Mouse (Mus musculus) urinary bladder, postnatal 25 days (tissue): ENCODE data around the gene Rab8b.
"Not testable (repeated sequence)": the region's sequence is repeated elsewhere in the genome, so short reads cannot be mapped to it uniquely, and the experiment has no call there.

ENCODE experiments used
- DNase-seq: peaks from one replicate; pipeline ENCODE4 v3.0.0; 2022; ENCODE audit warnings: low spot score

Gene Rab8b

DNA sequence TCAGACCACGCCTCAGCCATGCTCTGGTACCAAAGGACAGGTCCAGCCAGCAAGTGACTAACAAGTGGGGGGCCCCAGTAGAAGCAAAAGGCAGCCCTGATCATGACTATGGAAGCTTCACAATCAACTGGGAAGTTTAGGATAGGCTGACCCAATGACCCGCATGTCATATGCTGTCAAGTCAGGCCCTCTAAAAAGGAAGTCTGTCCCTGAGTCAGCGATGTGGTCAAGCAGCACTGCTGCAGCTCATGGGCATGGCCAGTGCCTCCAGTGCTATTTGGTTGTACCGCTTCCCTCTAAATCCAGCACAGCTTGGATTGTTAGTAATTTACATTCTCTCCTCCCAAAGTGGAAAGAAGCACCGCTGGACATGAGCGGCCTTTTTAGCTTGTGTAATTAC is 32.7 kb downstream of the Rab8b start:
- DNase-seq = no peak

DNA sequence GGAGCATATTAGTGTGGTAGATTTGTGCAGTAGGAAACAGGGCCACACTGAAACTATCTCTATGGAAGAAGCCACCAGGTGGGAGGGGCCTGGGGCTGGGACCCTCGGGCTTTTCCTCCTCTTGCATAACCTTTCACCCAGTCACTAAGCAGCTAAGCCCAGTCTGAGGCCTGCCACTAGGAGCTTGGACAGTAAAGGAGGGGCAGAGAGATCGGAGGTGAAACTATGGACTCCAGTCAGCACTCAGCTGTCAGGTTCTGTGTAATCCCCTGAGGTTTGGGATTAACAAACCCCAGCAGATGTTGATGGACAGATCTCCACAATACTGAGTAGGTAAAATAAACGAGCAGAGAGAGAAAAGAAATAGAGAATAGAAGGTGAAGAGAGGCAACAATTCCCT is 33.1 kb downstream of the Rab8b start:
- no peak for DNase-seq

DNA sequence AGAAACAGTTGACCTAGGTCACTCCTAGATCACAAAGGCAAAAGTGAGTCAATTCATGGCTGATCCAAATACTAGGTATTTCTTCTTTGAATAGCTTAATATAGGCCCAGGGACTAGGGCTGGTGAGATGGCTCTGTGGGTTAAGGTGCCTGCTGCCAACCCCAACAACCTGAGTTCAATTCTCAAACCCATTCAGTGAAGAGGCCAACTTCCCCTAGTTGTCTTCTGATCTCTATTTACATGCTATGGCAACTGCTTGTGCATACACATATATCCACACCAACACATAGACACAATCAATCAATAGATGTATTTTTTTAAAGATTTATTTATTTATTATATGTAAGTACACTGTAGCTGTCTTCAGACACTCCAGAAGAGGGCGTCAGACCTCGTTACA is 34.9 kb downstream of the Rab8b start:
- DNase-seq = no peak

DNA sequence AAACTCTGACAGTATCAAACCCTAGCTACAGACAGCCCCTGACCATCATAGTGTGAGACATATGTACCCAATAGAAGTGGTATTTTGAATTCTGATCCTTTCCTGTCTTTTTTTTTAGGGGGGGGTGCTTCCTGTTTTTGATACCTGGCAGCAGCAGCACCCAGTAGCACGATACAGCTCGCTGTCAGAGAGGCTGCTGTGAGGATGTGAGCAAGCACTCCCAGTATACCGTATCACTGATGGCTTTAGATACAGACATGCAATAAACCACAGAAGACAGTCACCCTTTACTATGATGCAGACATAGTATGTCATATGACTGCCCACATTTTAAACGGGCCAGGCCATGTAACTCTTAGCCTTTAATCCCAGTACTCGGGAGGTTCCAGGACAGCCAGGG is 36.0 kb downstream of the Rab8b start:
- no peak for DNase-seq

DNA sequence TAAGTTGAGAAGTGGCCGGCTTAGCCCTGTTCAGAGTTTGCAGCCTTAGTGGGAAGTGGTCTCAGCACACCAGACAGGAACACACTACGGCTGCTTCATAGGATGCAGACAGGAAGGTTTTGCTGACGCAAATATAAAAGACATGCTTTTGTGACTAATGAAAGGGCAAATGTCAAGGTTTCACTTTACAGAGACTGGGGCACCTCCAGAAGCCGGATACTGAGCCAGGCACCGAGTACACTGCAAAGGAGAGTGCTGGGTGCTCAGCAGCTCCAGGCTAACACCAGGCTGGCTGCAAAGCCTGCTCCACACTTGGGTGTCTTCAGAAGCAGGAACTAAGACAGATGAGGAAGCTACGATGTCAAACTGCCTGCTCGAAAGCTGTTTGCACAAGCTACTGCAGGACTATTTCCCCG is 37.1 kb downstream of the Rab8b start:
- no peak for DNase-seq

DNA sequence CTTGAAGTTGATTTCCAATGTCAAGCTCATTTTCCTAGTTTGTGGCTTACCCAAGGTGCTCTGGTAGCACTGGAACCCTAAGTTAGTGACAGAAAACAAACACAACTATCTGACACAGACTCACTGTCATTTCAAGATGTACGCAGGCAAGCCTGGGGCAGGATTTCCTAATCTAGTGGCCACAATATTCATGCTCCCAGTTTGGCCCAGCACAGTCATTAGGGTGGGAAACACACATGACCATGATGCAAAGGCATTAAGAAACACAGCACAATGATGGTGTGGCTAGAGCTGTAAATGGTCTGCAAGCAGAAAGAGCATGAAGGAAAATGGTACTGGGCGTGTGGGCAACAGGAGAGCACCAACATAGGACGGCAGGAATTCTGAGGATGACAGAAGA is 37.6 kb downstream of the Rab8b start:
- DNase-seq = no peak

DNA sequence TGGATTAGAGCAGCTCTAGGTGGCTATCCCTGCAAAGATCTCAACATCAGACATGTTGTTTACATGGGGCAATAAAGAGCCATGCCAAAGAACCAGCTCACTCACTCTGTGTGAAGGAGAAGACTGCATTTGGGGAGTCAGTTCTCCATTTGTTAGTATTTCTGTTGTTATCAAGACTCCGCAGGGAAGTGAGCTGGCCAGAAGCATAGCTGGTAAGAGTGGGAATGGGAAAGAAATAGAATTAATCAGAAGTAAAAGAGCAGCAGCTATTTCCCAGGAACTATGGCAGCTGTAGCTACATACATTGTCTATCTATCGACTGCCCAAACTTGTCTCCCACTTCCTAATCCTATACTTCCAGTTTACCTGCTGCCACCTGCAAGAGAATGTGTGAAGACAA is 38.7 kb downstream of the Rab8b start:
- DNase-seq = no peak

DNA sequence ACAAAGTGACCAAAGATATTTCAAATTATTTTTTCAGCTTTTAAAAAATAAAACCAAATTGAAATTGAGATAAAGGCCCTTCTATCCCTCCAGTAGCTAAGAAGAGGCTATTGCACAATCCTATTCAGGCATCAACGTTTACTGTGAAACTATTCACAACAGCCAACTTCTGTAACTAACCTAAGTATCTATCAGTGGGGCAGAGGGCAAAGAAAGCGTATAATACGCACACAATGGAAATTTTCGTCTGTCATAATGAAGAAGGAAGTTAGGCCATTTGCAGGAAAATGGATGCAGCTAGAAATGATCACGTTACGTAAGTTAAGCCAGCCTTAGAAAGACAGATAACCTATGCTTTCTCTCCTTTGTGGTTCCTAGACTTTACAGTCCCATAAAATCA is 40.0 kb downstream of the Rab8b start:
- DNase-seq = no peak

DNA sequence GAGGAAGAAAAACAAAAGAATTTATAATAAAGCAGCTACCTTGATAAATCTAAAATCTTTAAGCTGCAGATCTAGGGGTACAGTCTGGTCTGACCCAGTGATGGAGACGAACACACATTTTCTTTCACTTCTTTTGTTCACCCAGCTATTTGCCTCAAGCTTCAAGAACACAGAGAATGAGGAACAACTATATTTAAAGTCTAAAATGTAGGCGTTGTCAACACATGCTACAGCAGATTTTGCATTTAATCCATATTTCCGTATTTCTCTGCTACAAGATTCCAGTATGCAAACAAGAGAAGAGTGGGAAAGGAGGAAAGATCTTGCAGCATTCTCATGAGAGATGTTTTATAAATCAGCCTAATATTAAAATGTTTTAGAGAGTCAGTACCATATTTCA is 40.6 kb downstream of the Rab8b start:
- DNase-seq = no peak

DNA sequence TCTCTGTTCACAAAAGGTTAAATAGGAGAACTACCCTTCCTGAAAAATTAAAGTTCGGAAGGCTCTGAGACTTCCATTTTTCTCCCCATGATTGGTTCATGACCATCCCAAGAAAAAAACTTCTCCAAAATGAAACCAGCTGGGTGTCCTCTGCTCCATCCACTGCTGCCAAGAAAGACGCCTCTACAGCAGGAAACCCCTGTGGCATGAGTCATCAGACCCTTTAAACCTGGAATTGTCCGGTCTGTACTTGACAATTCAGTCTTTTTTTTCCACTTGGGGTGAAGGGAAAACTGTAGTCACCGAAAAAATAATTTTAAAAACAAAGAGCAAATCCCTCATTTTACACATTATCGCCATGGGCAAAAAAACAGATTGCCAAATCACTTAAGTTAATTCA is 42.9 kb downstream of the Rab8b start:
- DNase-seq = no peak

DNA sequence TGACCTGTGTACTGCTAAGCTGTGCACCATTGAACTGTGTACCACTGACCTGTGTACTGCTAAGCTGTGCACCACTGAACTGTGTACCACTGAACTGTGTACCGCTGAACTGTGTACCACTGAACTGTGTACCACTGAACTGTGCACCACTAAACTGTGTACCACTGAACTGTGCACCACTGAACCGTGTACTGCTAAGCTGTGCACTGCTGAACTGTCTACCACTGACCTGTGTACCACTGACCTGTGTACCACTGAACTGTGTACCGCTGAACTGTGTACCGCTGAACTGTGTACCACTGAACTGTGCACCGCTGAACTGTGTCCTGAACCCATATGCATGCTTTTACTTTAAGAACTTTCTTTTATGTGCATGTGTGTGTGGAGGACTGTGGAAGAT is 45.2 kb downstream of the Rab8b start:
- no peak for DNase-seq

DNA sequence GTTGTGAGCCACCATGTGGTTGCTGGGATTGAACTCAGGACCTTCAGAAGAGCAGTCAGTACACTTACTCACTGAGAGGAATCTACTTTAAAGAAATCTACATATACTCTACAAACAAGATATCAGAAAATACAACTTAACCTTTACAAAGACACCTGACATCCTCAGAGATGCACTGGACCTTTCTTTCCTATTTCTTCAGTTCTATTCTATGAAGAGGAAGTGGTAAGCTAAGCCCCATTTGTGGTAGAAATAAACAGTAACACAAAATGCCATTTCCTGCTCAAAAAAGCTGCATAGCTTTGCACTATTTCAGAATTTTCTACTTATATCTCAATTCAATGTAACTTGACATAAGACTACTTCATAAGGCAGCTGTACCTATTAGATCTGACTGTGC is 46.0 kb downstream of the Rab8b start:
- no peak for DNase-seq

DNA sequence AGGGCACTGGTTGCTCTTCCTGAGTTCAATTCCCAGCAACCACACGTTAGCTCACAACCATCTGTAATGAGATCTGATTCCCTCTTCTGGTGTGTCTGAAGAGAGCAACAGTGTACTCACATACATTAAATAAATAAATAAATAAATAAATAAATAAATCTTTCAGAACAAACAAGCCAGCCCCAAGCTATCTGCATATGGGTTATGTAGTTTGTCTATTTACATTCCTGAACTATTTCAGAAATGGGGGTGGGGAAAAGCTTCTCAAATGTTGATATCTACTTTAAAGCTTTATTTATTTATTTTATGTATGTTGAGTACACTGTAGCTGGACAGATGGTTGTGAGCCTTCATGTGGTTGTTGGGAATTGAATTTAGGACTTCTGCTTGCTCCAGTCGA is 46.5 kb downstream of the Rab8b start:
- not testable (repeated sequence) for DNase-seq

DNA sequence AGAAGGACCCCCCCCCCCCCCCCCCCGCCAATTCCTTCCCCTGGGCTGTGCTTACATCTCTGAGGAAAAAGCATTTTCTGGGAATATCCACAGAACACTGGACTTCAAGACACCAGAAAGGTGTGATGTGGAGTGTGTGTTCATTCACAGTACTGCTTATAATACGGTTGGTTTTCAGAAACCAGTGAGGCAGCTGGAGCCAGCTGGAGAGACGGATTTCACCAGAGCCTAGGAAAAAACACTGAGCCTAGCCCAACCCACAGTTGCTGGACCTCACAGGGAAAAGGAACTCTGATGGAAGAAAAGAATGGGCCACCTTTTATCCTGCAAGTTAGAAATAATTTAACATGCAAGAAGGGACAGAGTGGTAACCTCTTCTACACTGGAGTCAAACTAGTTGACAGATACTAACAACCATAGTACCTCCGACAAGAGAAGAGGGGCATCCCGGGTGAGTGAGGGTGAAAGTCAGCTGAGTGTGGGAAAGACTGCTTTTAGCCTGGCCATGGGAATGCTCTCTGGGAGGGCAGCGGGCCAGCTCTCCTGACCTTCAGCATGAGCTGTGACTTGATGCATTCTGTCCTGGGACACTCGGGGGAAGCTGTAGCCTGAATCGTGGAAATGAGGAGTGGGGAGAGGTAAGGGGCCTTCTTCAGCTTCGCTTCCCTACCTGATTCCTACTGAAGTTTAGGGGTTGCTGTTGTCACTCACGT is 47.3 kb downstream of the Rab8b start:
- DNase-seq = no peak

DNA sequence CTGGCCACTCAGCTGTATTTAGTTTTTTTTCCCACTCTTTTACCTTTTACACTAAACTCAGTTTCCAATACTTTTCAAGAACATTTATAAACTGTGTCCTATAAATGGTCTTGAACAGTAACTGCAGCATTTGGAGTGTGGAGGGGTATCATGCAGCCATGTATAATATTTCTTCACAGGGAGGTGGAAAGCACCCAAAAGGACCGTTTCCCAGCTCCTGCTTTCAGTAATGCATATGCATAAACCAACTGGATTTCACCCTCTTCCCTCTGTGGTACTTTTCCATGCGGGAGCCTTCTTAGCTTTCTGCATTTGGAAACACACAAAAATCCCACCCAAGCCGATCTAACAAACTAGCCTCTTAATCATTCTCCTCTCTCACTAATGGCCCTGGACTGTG is 54.8 kb downstream of the Rab8b start:
- no peak for DNase-seq

DNA sequence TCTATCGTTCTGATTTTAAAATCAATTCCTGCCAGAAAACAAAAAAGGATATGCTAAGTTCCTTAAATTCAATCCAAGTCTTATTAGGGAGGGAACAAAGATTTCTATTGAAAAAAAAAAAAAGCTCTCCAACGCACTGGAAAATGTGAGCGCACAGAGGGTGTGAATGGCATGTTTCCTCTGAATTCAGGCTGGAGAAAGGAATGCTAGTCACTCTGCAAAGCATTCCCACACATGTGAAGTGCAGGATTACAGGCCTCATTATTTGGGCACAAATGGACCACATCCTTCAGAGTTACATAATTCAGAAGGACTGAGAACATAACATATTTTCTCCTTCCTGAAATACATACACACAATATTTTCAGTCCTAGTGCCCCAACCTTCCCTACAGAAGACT is 56.0 kb downstream of the Rab8b start:
- DNase-seq = no peak

DNA sequence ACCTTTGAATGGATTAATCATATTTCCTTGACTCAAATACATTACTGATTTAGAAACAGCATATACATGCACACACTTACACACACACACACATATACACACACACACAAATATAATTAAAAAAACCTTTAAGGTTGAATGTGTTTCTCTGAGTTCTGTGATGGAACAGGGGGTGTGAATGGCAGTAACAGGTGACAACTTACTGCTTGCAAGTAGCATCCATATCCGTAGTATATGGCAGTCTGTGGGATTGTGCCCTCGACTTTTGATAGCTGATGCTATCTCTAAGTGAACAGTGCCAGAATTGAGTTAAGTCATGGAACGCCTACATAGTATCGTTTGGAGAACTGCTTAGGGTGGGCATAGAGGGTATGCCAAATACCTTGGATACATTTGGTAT is 57.3 kb downstream of the Rab8b start:
- DNase-seq = no peak

DNA sequence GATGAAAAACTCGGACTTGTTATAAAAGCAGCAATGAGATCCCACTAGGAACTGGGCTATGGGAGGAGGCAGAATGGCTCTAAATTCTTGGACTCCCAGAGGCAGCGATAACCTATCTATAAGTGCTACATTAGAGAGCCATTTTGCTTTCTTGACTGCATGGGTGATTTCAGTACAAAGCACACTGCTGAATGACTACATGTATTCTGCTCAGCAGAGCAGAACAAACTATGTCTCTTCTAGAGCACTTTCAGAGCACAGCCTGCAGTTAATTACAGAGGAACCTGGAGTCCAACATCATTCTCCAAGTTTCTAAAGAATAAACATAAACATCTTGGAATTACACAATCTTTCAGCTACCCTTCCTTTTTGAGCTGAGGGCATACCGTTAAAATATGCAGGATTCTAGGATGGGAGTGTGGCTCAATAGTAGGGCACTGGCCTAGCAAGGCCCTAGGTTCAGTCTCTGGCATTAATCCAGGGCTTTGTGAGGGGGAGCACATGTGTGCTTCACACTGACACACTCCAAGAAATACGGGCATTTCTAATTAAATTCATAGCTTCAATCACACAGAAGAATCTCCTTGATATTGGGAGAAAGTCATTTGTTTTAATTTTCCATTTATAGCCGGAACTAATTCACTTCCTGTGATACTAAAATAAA is 58.3 kb downstream of the Rab8b start:
- DNase-seq = no peak

DNA sequence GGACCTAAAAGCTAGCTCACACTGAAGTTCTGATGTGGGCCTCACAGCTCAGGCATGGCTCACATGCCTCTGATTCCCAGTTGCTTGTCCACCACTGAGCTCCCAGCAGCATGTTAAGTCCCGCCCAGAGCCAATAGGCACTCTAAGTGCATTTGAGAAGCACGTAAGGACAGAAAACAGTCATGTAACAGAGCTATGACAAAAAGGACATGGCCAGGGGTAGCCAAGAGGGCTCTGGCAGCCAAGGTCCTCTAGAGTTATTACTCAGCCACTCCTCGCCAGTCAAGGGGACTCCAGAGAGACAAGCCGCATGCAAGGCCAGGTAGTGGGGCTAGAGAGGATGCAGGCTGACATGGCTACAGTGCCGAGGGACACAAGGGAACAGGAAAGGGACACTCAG is 60.0 kb downstream of the Rab8b start:
- DNase-seq = no peak

DNA sequence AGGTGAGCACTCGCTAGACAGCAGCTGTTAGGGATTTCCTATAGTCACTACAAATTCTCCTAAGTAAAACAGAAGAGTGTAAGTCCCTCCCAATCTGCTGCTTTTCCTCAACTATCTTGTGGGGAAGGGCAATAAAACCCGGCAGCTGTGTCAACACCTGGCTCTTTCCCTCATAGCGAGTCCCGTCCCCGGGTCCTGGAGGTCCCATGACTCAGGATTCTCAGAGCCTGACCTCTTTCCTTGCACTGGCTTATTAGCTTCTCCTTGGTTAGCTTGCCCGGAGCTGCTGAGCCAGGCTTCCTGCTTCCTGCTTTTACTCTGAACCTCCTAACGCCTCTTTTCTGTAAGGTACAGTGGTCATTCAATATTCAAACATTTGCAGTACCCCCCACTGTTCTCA is 63.6 kb downstream of the Rab8b start:
- no peak for DNase-seq

DNA sequence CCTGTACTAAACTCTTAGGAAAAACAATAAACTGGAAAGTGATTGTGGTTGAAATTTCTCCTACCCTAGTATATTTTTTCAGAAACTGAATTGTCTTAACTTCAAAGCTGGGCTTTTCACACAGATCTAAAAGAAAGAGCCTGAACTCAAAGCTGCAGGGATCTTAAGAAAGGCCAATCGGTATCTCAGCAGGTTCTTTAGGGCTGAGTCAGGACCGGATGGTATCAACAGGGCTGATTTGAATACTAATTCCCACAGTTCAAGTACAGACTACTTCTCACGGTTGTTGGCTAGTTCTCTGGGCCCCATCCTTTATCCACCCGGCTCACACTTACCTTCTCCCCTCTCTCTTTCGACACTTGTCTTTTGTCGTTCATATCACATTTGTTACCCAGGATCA is 66.9 kb downstream of the Rab8b start:
- no peak for DNase-seq

DNA sequence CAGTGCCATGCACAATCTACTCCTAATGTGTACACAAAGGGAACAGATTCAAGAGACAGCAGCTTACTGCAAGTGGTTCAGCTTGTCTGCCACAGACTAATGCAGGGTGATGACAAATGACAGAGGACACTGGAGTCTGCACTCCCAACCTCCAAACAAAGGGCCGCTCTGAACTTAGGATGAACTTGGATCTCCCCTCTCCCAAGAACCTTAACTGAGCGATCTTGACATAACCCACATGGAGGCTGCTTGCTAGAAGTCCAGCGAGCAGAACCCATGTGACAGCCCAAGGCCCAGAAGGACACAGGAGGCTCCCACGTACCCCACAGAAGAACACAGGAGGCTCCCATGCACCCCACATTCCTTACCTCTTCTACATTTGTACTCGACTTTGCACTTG is 68.5 kb downstream of the Rab8b start:
- no peak for DNase-seq

DNA sequence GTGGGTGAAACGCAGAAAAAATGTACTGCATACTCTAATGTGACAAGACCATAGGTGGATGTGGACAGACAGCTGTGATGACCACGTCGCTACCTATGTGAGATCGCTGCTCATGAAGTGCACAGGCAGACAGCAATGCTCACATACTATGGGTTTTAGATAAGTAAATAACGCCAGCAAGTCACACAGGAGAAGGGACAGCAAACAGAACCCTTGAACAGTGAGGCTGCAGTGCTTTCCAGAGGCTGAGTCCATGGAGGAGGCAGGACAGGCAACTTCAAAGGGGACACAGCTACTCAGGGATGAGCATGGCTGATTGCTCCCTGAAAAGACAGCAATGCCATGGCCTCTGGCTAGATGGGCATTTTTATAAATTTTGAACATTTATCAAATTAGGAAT is 72.7 kb downstream of the Rab8b start:
- DNase-seq = no peak

DNA sequence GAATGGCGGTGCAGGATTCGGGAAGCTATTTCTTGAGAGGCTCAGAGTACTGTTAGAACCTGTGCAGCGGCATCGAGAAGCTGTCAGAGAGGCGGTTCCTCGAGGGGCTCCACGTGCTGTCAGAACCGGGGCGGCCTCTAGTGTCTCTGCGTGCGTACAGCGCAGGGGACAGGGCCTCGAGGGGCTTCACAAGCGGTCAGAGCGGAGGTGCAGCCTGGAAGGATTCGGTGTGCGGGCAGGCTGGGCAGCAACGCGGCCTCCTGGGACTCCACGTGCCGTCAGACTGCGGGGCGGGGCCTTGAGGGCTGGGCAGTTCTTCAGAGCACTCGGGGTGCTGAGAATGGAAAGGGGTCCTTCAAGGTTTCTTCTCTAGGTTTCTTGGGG is 84.4 kb downstream of the Rab8b start:
- DNase-seq = no peak
